Mouse (Mus musculus) forebrain, embryonic 11.5 days (tissue): Measurements from ENCODE around the gene Mpp3. TPM values are rescaled to one million over a fixed set of nuclear protein-coding genes. Genes with fewer than 3 reads are reported as not detected.

Source experiments
- ATAC-seq: fragments of 200-750 bp; cut with Nextera tagmentation; replicated peaks from 2 replicates; pipeline ENCODE4 v1.8.0; 2017; ENCODE audit warnings: moderate TSS enrichment; ENCODE audit not compliant: low FRiP score
- DNase-seq: peaks from one replicate; pipeline ENCODE4 v3.0.0-alpha.2; 2017; ENCODE audit warnings: low spot score
- H3K27ac ChIP-seq: fragments of 300-500 bp; sonication (generic); 2 replicates; pipeline ENCODE4 v1.5.1; 2014; ENCODE audit warnings: low read depth, low read length
- H3K27me3 ChIP-seq: fragments of 300-500 bp; sonication (generic); 2 replicates; pipeline ENCODE4 v1.6.1; 2014; ENCODE audit warnings: mild to moderate bottlenecking, low read length, mixed read lengths; ENCODE audit not compliant: control insufficient read depth, insufficient read depth
- H3K36me3 ChIP-seq: fragments of 300-500 bp; sonication (generic); 2 replicates; pipeline ENCODE4 v1.6.1; 2014; ENCODE audit warnings: mild to moderate bottlenecking, low read length, moderate library complexity, mixed read lengths; ENCODE audit not compliant: control insufficient read depth, insufficient read depth
- H3K4me1 ChIP-seq: fragments of 300-500 bp; sonication (generic); replicated peaks from 2 replicates; pipeline ENCODE4 v1.6.1; 2014; ENCODE audit warnings: low read length, mixed read lengths; ENCODE audit not compliant: control insufficient read depth, insufficient read depth
- H3K4me2 ChIP-seq: fragments of 300-500 bp; sonication (generic); 2 replicates; pipeline ENCODE4 v1.6.1; 2014; ENCODE audit warnings: low read depth, mild to moderate bottlenecking, low read length, moderate library complexity, mixed read lengths; ENCODE audit not compliant: severe bottlenecking
- H3K4me3 ChIP-seq: fragments of 300-500 bp; sonication (generic); 2 replicates; pipeline ENCODE4 v1.5.1; 2014; ENCODE audit warnings: low read depth, low read length
- H3K9ac ChIP-seq: fragments of 300-500 bp; sonication (generic); 2 replicates; pipeline ENCODE4 v1.6.1; 2014; ENCODE audit warnings: low read length
- H3K9me3 ChIP-seq: fragments of 300-500 bp; sonication (generic); 2 replicates; pipeline ENCODE4 v1.6.1; 2016; ENCODE audit warnings: low read length, mixed read lengths; ENCODE audit not compliant: control insufficient read depth
- WGBS: fragments of 180-500 bp; shearing (Covaris S2); extraction: QIAGEN DNeasy Blood & Tissue Kit; methylation state at CpG from one replicate; pipeline ENCODE4 v1.1.7; 2014; 5-methylcytosine and 5-hydroxymethylcytosine counted together
- polyA plus RNA-seq: library from polyadenylated mRNA; unstranded; fragments of >200 nt; fragmentation: Nextera tagmentation; extraction: Ambion mirVana; gene quantifications from 2 replicates; pipeline ENCODE4 v1.2.1, GENCODE M21; 2014

Gene Mpp3
- polyA plus RNA-seq, 1 experiment from 2014 or later: 22.1 TPM

GRCm38 (mm10) chr11:102011510-102011909 is 16.8 kb downstream of the Mpp3 start:
- Histone ChIP-seq H3K36me3 (no peaks in the 10 kb centered on the region; the same call in 1 of the 2 replicates), H3K27me3 (no peaks in the 10 kb centered on the region), H3K4me1 (peaks cover 7% of the 10 kb centered on the region), H3K4me3 (no peak overlapping the region), H3K27ac (no peak overlapping the region), H3K9ac (no peak overlapping the region), H3K4me2 (no peak overlapping the region), H3K9me3 (no peaks in the 10 kb centered on the region)
- ATAC-seq (no peak), DNase-seq (no peak)
- WGBS: 86% methylated on average over 8 of the region's 8 CpGs

DNA sequence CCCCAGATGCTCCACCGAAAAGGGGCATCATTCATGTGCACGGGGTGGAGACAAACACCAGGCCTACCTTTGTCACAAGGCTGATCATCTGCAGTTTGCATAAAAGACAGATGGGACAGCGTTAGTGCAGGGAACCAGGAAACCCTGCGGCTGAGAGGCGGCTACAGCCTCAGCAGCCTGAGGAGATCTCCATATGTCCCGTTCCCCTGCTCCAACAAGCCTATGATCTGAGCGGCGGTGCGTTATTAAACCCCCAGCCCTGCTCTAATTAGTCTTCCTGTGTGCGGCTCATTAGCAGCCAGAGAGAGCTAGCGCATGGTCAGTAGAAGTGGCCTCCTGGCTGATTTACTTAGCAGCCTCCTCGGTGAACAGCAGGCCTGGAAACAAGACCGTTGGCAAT is 18.1 kb downstream of the Mpp3 start:
- WGBS: 27% methylated on average over 13 of the region's 13 CpGs
- DNase-seq (peak; percentile 80), ATAC-seq (peak; percentile 80)

GRCm38 (mm10) chr11:102008954-102009637 is 19.2 kb downstream of the Mpp3 start:
- Histone ChIP-seq H3K9me3 (peaks cover 4% of the 10 kb centered on the region; the same call in 1 of the 2 replicates), H3K4me3 (no peak overlapping the region), H3K4me2 (no peak overlapping the region), H3K27ac (peak overlapping the region; percentile 80), H3K9ac (no peak overlapping the region), H3K36me3 (peaks cover 6% of the 10 kb centered on the region; the same call in 1 of the 2 replicates), H3K27me3 (no peaks in the 10 kb centered on the region), H3K4me1 (peaks cover 7% of the 10 kb centered on the region)
- 91% methylated on average over 15 of the region's 15 CpGs for WGBS
- ATAC-seq (no peak), DNase-seq (no peak)

More for the DNA sequence above, 18.1 kb downstream of the Mpp3 start:
- no peaks in the 10 kb centered on the region for H3K27me3 ChIP-seq
- H3K4me2 ChIP-seq: no peak overlapping the region
- H3K9me3 ChIP-seq: no peaks in the 10 kb centered on the region
- H3K4me3 ChIP-seq: no peak overlapping the region
- peak overlapping the region; percentile 80 for H3K27ac ChIP-seq
- H3K4me1 ChIP-seq: peaks cover 7% of the 10 kb centered on the region
- H3K36me3 ChIP-seq: no peaks in the 10 kb centered on the region; the same call in 1 of the 2 replicates
- 0 out of 2 replicates have a peak overlapping the region, but pooled peaks have one; percentile 3 for H3K9ac ChIP-seq

DNA sequence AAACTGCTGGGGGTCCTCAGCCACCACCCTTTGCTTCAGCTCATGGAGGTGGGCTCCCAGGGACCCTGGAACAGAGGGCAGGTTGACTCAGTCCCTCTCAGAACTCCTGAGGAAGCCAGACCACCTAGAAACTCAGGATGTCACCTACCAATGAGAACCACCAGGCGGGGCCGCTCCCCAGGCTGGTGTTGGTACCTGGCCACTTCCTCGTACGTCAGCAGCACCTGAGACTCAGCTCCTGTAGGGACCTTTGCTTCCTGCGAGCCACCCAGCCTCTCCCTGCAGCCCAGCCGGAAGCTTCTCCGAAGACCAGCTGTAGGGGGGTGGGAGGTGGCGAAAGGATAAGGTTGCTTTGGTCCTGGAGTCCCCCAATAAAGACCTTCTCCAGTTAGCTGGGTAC is 19.9 kb downstream of the Mpp3 start:
- Histone ChIP-seq H3K9ac (no peak overlapping the region), H3K9me3 (peaks cover 4% of the 10 kb centered on the region; the same call in 1 of the 2 replicates), H3K36me3 (peaks cover 6% of the 10 kb centered on the region; the same call in 1 of the 2 replicates), H3K4me2 (no peak overlapping the region), H3K27ac (no peak overlapping the region), H3K4me3 (no peak overlapping the region), H3K27me3 (no peaks in the 10 kb centered on the region), H3K4me1 (peaks cover 7% of the 10 kb centered on the region)
- ATAC-seq: no peak
- no peak for DNase-seq
- 91% methylated on average over 8 of the region's 8 CpGs for WGBS

- H3K4me2 ChIP-seq: no peak overlapping the region
- H3K9me3 ChIP-seq: peaks cover 4% of the 10 kb centered on the region; the same call in 1 of the 2 replicates
- peaks cover 6% of the 10 kb centered on the region; the same call in 1 of the 2 replicates for H3K36me3 ChIP-seq
- ATAC-seq (no peak), DNase-seq (no peak)
- H3K4me1 ChIP-seq: peaks cover 7% of the 10 kb centered on the region
- no peaks in the 10 kb centered on the region for H3K27me3 ChIP-seq
- WGBS: 83% methylated on average over 5 of the region's 5 CpGs
- no peak overlapping the region for H3K9ac ChIP-seq
- H3K4me3 ChIP-seq: no peak overlapping the region
- no peak overlapping the region for H3K27ac ChIP-seq
These were observed 21.6 kb downstream of the Mpp3 start for GRCm38 (mm10) chr11:102006688-102007087.

DNA sequence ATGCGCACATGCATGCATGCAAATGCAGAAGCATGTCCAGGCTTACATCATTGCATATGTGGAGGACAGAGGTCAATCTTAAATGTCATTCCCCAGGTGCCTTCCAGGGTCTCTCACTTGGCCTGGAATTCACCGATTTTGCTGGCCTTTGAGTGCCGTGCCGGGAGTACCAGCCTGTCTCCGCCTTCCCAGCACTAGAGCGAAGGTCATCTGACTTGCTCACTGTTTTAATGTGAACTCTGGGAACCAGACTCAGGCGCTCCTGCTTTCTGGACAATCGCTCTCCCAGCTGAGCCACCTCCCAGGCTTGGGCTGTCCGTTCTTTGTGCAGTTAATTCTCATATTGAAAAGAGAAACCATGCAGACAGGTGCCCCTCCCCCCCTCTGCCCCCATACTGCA is 22.0 kb downstream of the Mpp3 start:
- peaks cover 6% of the 10 kb centered on the region; the same call in 1 of the 2 replicates for H3K36me3 ChIP-seq
- no peak for ATAC-seq
- no peak for DNase-seq
- 66% methylated on average over 9 of the region's 9 CpGs for WGBS
- H3K9me3 ChIP-seq: peaks cover 4% of the 10 kb centered on the region; the same call in 1 of the 2 replicates
- no peaks in the 10 kb centered on the region for H3K27me3 ChIP-seq
- H3K27ac ChIP-seq: no peak overlapping the region
- peaks cover 7% of the 10 kb centered on the region for H3K4me1 ChIP-seq
- no peak overlapping the region for H3K4me3 ChIP-seq
- H3K4me2 ChIP-seq: no peak overlapping the region
- H3K9ac ChIP-seq: no peak overlapping the region

- H3K9ac ChIP-seq: no peak overlapping the region
- H3K4me1 ChIP-seq: no peaks in the 10 kb centered on the region
- ATAC-seq (no peak), DNase-seq (no peak)
- WGBS: 88% methylated on average over 8 of the region's 8 CpGs
- H3K36me3 ChIP-seq: peaks cover 6% of the 10 kb centered on the region; the same call in 1 of the 2 replicates
- H3K27me3 ChIP-seq: no peaks in the 10 kb centered on the region
- H3K27ac ChIP-seq: no peak overlapping the region
- H3K9me3 ChIP-seq: peaks cover 4% of the 10 kb centered on the region; the same call in 1 of the 2 replicates
- no peak overlapping the region for H3K4me2 ChIP-seq
- H3K4me3 ChIP-seq: no peak overlapping the region
These were observed 24.0 kb downstream of the Mpp3 start for GRCm38 (mm10) chr11:102004251-102004650.

DNA sequence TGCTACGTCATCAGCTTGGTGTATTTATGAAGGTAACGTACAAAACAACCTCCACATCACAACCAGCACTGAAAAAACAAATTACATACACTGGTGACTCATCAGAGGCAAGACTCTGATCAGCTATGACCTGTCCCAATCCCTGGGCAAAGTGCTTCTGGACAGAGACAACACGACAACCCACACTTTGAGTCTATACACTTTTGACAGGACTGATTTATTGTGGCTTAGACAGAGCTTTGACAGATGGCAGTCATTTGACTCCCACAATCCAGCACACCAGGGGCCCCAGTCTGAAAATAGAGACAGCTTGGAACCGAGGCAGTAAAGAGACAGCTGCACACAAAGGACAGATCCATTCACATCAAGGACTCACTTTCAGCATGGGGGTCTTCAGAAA is 28.8 kb downstream of the Mpp3 start:
- ATAC-seq: no peak
- H3K27ac ChIP-seq: no peak overlapping the region
- no peaks in the 10 kb centered on the region for H3K4me1 ChIP-seq
- no peak overlapping the region for H3K4me2 ChIP-seq
- H3K36me3 ChIP-seq: peaks cover 4% of the 10 kb centered on the region; the same call in 1 of the 2 replicates
- WGBS: 65% methylated on average over 4 of the region's 4 CpGs
- H3K27me3 ChIP-seq: no peaks in the 10 kb centered on the region
- no peak overlapping the region for H3K9ac ChIP-seq
- DNase-seq: no peak
- no peak overlapping the region for H3K4me3 ChIP-seq
- peaks cover 3% of the 10 kb centered on the region; the same call in 1 of the 2 replicates for H3K9me3 ChIP-seq
